Mouse (Mus musculus): ENCODE measurements around the gene Tekt1.
A peak's percentile ranks its signal among the peaks of the same experiment; 100 is the strongest.

Tekt1 gene

DNA sequence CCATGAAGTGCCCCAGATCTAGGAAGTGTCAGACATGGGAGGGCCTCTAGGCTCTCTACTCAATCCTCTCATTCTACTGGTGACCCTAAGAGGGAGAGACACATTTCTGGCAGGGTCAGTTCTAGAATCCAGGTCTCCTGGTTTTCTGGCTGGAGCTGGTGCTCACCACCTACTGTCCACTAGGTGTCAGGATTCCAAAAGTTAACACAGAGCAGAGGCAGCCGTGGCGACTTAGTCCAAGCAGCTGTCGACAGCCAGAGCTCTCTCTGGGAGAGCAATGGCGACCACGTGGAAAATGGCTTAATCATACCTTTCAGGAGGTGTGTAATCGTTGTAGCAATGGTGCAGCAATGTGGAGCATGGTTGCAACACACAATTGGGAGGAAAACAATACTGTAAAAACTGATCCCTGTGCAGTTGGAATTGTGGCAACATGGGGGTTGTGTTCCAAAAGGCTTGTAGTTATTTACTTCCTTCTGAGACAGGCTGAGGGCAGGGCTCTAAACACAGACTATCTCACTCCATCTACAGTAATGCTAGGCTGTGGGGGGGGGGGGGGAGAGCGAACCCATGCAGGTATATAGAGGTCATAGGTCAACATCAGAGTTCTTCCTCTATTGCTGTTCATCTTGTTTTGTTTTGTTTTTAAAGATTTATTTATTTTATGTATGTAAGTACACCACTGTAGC is 19.5 kb downstream of the Tekt1 start:
- DNase-seq (ENCODE audit: low spot score in 2 of 2) = peak; percentile 40 to 47

DNA sequence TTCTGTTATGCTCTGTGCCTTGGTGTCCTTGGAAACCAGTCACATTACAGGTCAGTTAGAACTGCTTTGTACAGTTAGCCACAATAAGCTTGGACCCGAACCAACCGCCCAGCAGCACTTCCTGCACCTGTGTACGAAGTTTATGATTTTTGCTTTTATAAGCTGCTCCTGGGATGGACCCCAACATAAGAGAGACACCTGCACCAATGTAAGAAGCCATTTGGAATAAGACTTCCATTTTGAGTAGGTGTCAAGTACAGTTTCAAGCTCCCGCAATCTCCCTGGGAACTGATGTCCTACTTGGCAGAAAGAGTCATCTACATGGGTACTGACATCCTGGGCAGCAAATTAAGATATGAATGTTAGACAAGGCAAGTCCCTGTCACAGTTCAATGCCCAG is 22.5 kb downstream of the Tekt1 start:
- no peak for DNase-seq (ENCODE audit: low spot score in 2 of 2)

DNA sequence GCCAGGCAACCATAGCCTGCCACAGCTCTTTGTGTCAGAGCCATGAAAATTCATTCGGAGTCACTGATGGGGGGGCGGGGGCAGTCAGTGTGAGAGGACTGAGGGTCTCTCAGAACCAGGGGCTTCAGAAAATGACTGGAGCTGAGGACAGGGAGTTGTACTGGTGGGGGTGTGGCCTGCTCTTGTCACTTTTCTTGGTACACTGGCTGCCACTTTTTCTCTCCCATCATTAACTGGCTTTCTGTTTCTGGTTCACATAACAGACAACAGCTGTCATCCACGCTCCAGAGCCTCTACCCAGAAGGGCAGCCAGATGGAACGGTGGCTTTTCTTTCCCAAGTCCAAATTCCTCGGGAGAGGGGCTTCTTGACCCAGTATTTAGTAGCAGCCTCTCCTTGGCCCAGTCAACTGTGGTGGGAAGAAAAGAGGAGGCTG is 23.8 kb downstream of the Tekt1 start:
- DNase-seq (ENCODE audit: low spot score in 2 of 2) = no peak

- no peak for DNase-seq (ENCODE audit: low spot score in 2 of 2)
These were observed 25.5 kb downstream of the Tekt1 start for GRCm38 (mm10) chr11:72336726-72337125.

DNA sequence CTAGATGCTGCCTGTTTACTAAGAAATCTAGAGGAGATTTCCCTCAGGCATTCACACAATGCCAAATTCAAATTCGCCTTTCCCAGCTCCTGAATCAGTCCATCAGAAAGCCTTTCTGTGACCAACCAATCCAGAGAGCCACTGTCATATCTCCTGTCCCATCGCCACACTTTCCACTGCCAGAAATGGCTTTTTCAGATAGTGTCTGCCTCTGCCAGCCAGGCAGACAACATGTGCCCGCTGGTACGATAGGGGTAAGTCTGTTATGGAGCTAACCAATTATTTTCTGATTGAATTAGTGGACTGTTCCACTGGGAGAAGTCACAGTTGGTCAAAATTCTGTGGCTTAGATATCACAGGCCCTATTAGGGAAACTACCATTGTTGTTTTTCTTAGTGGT is 27.6 kb downstream of the Tekt1 start:
- no peak for DNase-seq (ENCODE audit: low spot score in 2 of 2)

GRCm38 (mm10) chr11:72332951-72333667 is 29.1 kb downstream of the Tekt1 start:
- DNase-seq (ENCODE audit: low spot score in 2 of 2) = no peak

GRCm38 (mm10) chr11:72325701-72326100 is 36.5 kb downstream of the Tekt1 start:
- DNase-seq (ENCODE audit: low spot score in 2 of 2) = no peak

DNA sequence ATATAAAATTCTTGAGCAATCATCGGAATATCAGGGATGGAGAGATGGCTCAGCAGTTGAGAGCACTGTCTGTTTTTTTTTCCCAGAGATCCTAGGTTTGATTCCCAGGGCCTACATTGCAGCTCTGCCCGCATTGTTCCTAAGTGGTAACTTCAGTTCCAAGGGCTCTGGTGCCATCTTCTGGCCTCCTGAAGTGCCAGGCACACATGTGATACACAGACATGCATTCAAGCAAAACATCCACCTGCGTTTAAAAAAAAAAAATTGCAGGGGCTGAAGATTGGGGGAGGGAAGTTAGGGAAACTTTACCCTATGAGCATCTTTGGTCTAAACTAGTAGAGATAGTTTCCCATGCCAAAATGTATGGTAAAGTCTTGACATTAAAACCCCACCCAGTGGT is 37.8 kb downstream of the Tekt1 start:
- DNase-seq (ENCODE audit: low spot score in 2 of 2) = no peak

DNA sequence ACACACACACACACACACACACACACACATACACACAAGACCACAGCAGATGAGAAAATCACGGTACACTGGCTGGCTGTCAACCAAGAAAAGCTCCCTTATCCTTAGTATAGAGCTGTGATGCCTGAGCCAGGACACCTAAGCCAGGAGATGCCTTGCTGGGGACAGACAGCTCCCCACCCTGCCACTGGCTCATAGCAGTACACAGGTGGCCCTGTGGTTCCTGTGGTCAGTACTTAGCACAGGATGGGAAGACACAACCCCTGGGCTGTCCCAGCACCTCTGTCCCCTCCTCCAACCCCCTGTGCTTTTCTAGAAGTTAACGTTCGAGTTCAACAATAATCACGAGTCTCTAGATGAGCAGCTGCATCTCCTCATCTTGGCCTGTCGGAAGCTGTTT is 44.2 kb downstream of the Tekt1 start:
- DNase-seq (ENCODE audit: low spot score in 2 of 2) = no peak

- DNase-seq (ENCODE audit: low spot score in 2 of 2) = peak in 1 of 2 experiments; percentile 16
These were observed 47.9 kb downstream of the Tekt1 start, which contains the start of gene Fbxo39 for GRCm38 (mm10) chr11:72314151-72314895. Gene Fbxo39, plus strand, starts transcription at chr11:72314444.

GRCm38 (mm10) chr11:72311355-72312001 is 50.8 kb downstream of the Tekt1 start:
- DNase-seq (ENCODE audit: low spot score in 2 of 2) = no peak

GRCm38 (mm10) chr11:72310491-72310890 is 51.8 kb downstream of the Tekt1 start:
- DNase-seq (ENCODE audit: low spot score in 2 of 2) = no peak

DNA sequence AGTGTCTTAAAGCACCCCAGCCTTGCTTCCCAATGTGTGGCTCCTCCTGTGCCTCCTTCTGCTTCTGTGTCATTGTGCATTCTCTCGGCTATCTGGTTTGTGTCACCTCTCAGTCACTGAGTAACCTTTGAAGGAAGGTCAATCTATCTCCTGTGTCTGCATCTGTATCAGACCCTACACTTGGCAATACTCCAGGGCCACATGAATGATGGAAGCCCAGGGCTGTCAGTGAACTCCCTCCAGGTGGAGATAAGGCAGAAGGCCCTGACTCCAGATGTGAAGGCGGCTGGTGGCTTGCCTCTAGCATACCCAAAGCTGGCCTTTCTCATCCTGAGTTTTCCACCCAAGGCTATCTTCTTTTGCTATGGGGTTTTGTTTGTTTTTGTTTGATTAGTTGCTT is 53.3 kb downstream of the Tekt1 start:
- no peak for DNase-seq (ENCODE audit: low spot score in 2 of 2)

GRCm38 (mm10) chr11:72307461-72307860 is 54.8 kb downstream of the Tekt1 start:
- DNase-seq (ENCODE audit: low spot score in 2 of 2) = no peak

DNA sequence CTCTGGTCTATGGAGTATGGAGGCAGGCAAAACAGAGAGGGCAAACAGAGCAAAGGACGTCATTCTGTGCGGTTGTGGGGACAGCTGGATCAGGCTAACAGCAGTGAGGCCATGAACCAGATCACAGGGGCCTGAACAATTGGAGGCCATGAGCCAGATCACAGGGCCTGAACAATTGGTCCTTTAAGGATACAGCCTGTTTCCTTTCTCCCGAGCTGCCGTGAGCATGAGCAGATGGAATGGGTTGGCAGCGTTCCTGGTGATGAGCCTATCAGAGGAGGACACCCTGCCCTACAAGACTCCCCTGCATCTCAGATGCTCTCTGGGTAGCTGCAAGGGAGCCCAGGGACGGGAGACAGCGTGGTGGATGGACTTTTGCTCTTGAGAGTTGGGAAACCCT is 60.0 kb downstream of the Tekt1 start:
- DNase-seq (ENCODE audit: low spot score in 2 of 2) = peak in 1 of 2 experiments; percentile 35

GRCm38 (mm10) chr11:72301334-72301733 is 60.9 kb downstream of the Tekt1 start, which contains the start of gene Xaf1:
Gene Xaf1, plus strand, starts transcription at chr11:72301629.
- DNase-seq (ENCODE audit: low spot score in 2 of 2) = peak in 1 of 2 experiments; percentile 18
